Mouse (Mus musculus): ENCODE measurements around the gene Il17ra. TPM values are rescaled to one million over a fixed set of nuclear protein-coding genes. Genes with fewer than 3 reads are reported as not detected.

Il17ra gene
- 3.5 and 3.7 TPM in 2 replicates for polyA plus RNA-seq (2012; rRNA removed)

DNA sequence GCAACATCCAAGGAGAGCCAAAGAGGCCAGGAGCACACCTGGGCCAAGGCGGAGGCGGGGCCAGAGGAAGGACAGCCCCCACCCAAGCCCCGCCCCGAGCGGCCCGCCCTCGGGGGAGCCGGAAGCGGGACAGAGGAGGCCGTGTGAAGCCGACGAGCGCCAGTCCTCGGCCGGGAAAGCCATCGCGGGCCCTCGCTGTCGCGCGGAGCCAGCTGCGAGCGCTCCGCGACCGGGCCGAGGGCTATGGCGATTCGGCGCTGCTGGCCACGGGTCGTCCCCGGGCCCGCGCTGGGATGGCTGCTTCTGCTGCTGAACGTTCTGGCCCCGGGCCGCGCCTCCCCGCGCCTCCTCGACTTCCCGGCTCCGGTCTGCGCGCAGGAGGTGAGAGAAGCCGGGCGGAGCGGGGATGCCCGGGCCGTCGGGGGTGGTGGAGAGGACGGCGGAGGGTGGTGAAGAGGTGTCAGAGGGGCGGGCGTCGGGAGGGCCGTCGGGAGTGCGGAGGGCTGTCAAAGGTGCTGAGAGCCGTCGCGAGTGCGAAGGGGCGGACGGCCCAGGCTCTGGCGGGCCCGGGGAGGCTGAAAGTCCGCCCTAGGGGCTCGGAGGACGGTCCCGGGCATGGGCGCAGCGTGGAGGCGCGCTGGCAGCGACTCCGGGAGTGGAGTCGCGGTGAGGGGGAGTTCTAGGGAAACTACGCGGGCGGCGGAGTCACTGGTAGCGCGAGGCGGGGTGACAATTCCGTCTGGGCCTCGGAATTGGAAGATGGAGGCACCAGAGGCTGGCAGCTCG is at the start of gene Il17ra:
Il17ra (plus strand) TSS at position 162 of the 786 bp plus-strand sequence.

GRCm38 (mm10) chr6:120493374-120494181 is 30.5 kb downstream of the Il17ra start, which contains the start of gene Tmem121b:
Tmem121b (minus strand) TSS chr6:120493807.

GRCm38 (mm10) chr6:120531020-120531965 is 68.2 kb downstream of the Il17ra start, which contains the start of gene Hdhd5:
Hdhd5 (minus strand) TSS chr6:120531319.

Other genes with a start within 250 kb of the Il17ra start
- 0.12 and 0.17 TPM in 2 replicates for gene D330020A13Rik, start 168.9 kb upstream of the Il17ra start, polyA plus RNA-seq (2012; rRNA removed)
- 0.34 and 0.87 TPM in 2 replicates for gene B4galnt3, start 168.7 kb upstream of the Il17ra start, polyA plus RNA-seq (2012; rRNA removed)
- gene Kdm5a, start 99.1 kb upstream of the Il17ra start, polyA plus RNA-seq (2012; rRNA removed), result 10.9 and 11.4 TPM in 2 replicates
- gene Ccdc77, start 98.9 kb upstream of the Il17ra start, polyA plus RNA-seq (2012; rRNA removed), result 8.5 and 10.0 TPM in 2 replicates
- gene Tmem121b, start 30.6 kb downstream of the Il17ra start, polyA plus RNA-seq (2012; rRNA removed), result 12.2 and 14.2 TPM in 2 replicates
- gene Hdhd5, start 68.1 kb downstream of the Il17ra start, polyA plus RNA-seq (2012; rRNA removed), result 27.3 and 30.2 TPM in 2 replicates
- 3.0 and 3.7 TPM in 2 replicates for gene Cecr2, start 203.1 kb downstream of the Il17ra start, polyA plus RNA-seq (2012; rRNA removed)

Data from central nervous system, embryonic 18 days (tissue).